Mouse (Mus musculus) thymus, adult 18-20 months (tissue): ENCODE results near the gene Gramd1a.

Experiments used
- DNase-seq, 2 experiments: peaks; one replicate each; pipeline ENCODE4 v3.0.0; 2022; ENCODE audit warnings: mixed read lengths in 2 of 2

Gene Gramd1a

GRCm38 (mm10) chr7:31119556-31119955 is 36.1 kb downstream of the Gramd1a start:
- DNase-seq, result no peak

GRCm38 (mm10) chr7:31118486-31118885 is 37.2 kb downstream of the Gramd1a start:
- DNase-seq, result no peak

DNA sequence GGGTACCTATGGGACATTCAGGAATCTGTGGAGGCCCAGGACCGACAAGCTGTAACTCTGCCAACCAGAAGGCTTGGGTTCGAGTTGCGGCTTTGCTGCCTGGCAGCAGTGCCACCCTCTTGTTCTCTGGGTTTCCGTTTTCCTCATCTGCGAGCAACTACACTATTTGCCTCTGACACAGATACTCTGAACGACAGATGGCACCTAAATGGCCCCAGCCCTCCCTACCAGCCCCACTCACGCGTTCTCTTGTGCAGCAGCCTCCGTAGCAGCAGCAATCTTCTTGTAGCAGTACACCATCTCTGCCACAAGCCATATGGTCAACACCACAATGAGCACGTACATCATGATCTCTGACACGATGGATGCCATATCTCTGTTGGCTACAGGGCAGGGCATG is 38.2 kb downstream of the Gramd1a start:
- no peak for DNase-seq

DNA sequence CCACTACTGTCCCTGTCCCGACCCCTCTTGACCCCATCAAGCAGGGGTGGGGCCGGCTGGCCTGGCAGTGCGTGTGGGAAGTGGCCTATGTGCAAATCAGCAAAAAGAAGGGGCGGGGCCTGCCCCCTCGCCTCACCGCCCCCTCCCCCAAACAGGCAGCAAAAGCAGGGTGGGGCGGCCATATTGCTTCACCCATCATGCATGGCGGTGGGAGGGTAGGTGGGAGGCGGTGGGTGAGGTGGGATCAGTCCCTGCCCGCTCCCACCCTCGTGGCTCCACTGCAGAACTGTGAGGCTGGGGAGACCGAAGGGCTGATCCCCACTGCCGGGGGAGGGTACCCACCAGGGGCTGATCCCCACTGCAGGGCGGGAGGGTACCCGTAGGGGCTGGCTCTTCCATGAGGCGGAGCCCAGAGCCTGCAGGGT is 39.0 kb downstream of the Gramd1a start:
- no peak for DNase-seq

GRCm38 (mm10) chr7:31115587-31116043 is 40.1 kb downstream of the Gramd1a start:
- DNase-seq, result no peak

GRCm38 (mm10) chr7:31115182-31115581 is 40.5 kb downstream of the Gramd1a start, which contains the start of gene Hpn:
TSS of gene Hpn (minus strand) at chr7:31115290.
- no peak for DNase-seq

DNA sequence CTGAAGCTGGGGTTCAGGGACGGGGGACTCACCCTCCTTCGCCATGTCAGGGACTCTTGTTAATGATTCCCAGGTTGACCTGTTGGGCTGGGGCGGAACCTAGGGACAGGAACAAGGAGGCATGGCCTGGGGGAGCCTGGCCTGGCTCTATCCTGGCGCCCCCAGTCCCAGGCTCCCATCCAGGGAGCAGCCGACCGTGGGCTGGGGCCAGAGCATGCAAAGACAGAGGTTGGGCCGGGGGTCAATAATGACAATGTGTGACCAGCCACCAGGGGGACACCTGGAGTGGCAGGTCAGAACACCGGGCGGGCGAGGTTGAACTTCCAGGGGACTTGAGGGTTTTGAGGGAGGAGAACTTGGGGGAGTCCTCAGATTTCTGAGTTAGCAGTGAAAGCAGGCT is 41.0 kb downstream of the Gramd1a start:
- DNase-seq, result no peak

DNA sequence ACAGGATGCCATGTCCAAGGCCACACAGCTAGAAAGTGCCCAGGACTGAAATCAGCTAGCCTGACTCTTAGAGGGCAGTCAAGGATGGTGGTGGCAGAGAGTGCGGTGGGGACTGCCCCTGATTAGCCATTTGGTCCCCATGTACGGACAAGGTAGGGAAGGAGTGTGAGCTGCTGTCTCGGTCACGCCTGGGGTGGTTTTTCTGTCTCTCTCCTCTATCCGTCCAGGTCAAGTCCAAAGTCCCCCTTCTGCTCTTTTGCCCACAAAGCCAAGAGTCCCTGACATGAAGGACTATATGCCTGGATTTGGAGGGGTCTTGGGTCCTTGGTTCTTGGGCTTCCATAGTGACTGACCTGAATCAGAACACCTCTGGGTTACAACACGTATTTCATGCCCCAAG is 41.9 kb downstream of the Gramd1a start:
- DNase-seq, result no peak

GRCm38 (mm10) chr7:31112036-31112435 is 43.7 kb downstream of the Gramd1a start:
- DNase-seq, result no peak

DNA sequence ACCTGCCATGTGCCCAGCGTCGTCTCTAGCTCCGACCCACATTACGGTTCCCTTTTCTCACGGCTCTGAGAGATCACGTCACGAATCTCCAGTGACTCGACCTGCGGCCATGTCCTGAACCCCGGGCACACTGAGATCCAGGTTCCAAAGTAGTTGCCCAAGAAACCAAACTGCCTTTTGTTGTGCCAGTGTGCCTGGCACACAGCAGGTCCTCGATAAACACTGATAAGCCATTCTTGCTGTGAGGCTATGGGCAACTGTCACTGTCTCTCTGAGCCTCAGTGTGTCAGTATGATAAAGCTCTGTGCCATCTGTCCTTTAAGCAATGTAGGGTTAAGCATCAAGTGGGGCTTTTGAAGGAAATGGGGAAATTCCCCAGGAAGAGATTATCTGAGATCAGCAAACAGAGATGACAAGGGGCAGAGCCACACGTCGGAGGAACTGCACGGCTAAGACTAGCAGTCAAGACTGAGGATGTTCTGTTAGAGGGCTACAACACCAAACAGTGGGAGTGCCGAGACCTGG is 44.8 kb downstream of the Gramd1a start:
- no peak for DNase-seq

DNA sequence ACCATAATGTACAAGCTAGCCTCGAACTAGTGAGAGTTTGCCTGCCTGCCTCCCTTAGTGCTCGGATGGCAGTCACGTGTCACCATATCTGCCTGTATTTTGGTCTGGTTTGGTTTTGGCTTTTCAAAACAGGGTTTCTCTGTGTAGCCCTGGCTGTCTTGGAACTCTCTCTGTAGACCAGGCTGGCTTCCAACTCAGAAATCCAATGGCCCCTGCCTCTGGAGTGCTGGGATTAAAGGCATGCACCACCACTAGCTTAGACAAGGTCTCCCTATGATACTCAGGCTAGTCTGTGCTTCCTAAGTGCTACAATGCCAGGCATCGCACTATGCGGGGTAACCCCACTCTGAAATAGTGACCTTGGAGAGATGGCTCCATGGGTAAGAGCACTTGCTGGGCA is 45.9 kb downstream of the Gramd1a start:
- DNase-seq, result no peak

GRCm38 (mm10) chr7:31109091-31109490 is 46.6 kb downstream of the Gramd1a start:
- no peak for DNase-seq

- no peak for DNase-seq
These were observed 47.9 kb downstream of the Gramd1a start for GRCm38 (mm10) chr7:31107781-31108180.

- DNase-seq, result no peak
These were observed 49.5 kb downstream of the Gramd1a start for GRCm38 (mm10) chr7:31106166-31106565.

DNA sequence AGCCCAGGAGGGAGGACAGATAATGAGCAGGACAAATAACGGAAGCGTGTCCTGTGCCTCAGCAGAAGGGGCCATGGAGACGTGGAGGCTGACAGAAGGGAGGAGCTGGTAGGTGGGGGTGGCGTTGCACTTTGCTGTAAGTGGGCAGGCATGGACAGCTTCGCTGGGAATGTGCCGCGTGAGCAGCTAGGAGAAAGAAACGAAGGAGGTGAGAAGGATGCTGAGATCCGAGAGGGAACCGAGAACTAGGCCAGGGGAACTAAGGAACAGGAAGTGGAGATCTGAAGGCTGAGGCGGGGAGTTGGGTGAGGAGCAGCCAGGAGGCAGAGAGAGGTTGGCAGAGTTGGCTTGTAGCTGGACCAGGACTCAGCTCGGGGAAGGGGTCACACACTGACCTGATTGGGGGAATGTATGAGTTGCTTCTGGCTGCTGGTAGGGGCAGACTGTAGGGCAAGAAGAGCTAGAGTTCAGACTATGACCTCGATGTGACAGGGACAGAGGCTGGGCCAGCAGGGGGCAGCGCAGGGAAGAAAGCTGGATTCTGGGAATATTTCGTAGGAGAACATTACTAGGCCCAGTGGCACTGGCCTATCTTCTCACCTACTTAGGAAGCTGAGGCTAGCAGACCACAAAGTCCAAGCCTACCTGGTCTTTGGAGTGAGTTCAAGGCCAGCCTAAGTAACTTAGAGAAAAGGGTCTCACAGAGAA is 50.5 kb downstream of the Gramd1a start:
- no peak for DNase-seq

GRCm38 (mm10) chr7:31100786-31101185 is 54.9 kb downstream of the Gramd1a start:
- DNase-seq, result no peak

DNA sequence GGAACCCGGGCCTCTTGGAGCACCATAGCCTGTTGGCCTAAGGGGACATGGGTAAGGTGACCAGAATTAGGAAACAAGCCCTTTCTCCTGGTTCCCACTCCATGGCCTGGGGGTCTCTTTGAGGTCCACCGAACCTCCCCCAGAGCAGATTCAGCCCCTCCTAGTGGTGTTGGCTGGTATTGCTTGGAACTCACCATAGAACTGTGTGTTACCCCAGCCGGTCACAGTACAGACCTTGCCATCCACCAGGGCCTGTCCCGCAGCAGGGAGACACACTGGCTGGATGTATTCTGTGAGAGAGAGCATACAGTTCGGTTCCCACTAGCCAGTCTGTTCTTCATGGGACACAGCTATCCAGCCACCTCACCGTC is 56.1 kb downstream of the Gramd1a start:
- DNase-seq, result no peak

GRCm38 (mm10) chr7:31098697-31099611 is 56.7 kb downstream of the Gramd1a start:
- no peak for DNase-seq

GRCm38 (mm10) chr7:31097583-31098248 is 58.0 kb downstream of the Gramd1a start:
- peak; percentile 74 to 84 for DNase-seq

GRCm38 (mm10) chr7:31096892-31097564 is 58.7 kb downstream of the Gramd1a start:
- no peak for DNase-seq

GRCm38 (mm10) chr7:31094774-31095501 is 60.8 kb downstream of the Gramd1a start:
- no peak for DNase-seq

DNA sequence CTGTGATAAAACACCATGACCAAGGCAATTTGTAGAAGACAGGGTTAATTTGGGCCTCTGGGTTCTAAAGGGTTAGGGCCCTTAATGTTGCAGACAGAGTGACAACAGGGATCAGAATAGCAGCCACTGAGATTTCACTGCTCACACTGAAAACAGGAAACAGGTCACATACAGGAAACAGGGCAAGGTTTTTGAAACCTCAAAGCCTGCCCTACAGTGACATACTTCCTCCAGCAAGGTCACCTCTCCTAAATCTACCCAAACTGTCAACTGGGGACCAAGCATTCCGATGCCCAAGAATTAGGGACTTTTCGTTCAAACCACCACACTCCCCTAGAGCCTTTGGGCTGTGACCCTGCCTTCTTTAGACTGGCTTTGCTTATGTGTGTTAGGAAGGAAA is 66.0 kb downstream of the Gramd1a start:
- no peak for DNase-seq
